Mouse (Mus musculus) midbrain, embryonic 15.5 days (tissue): Measurements from ENCODE around the gene Rab13. TPM values are rescaled to one million over a fixed set of nuclear protein-coding genes. Genes with fewer than 3 reads are reported as not detected.
"Not testable (repeated sequence)": the region's sequence is repeated elsewhere in the genome, so short reads cannot be mapped to it uniquely, and the experiment has no call there.

ENCODE experiments used
- ATAC-seq: fragments of 200-750 bp; cut with Nextera tagmentation; replicated peaks from 2 replicates; pipeline ENCODE4 v1.8.0; 2017; ENCODE audit warnings: moderate TSS enrichment
- H3K27ac ChIP-seq: fragments of 300-500 bp; sonication (generic); 2 replicates; pipeline ENCODE4 v1.5.1; 2015; ENCODE audit warnings: mild to moderate bottlenecking, inconsistent platforms
- H3K27me3 ChIP-seq: fragments of 300-500 bp; sonication (generic); replicated peaks from 2 replicates; pipeline ENCODE4 v1.6.1; 2015; ENCODE audit warnings: inconsistent platforms
- H3K36me3 ChIP-seq: fragments of 300-500 bp; sonication (generic); replicated peaks from 2 replicates; pipeline ENCODE4 v1.6.1; 2015; ENCODE audit warnings: inconsistent platforms
- H3K4me1 ChIP-seq: fragments of 300-500 bp; sonication (generic); 2 replicates; pipeline ENCODE4 v1.6.1; 2015; ENCODE audit warnings: inconsistent platforms
- H3K4me2 ChIP-seq: fragments of 300-500 bp; sonication (generic); 2 replicates; pipeline ENCODE4 v1.6.1; 2015; ENCODE audit warnings: inconsistent platforms, mild to moderate bottlenecking, moderate library complexity
- H3K4me3 ChIP-seq: fragments of 300-500 bp; sonication (generic); 2 replicates; pipeline ENCODE4 v1.5.1; 2015; ENCODE audit warnings: mild to moderate bottlenecking, inconsistent platforms
- H3K9ac ChIP-seq: fragments of 300-500 bp; sonication (generic); 2 replicates; pipeline ENCODE4 v1.6.1; 2015; ENCODE audit warnings: mild to moderate bottlenecking, inconsistent platforms
- H3K9me3 ChIP-seq: fragments of 300-500 bp; sonication (generic); 2 replicates; pipeline ENCODE4 v1.6.1; 2016; ENCODE audit warnings: inconsistent platforms
- WGBS: fragments of 180-500 bp; shearing (Covaris S2); methylation state at CpG from one replicate; pipeline ENCODE4 v1.1.7; 2015; ENCODE audit warnings: mixed read lengths; 5-methylcytosine and 5-hydroxymethylcytosine counted together
- polyA plus RNA-seq: library from polyadenylated mRNA; unstranded; fragments of >200 nt; fragmentation: Nextera tagmentation; extraction: Ambion mirVana; gene quantifications from 2 replicates; pipeline ENCODE4 v1.2.1, GENCODE M21; 2015

Rab13 gene
- polyA plus RNA-seq, 1 experiment from 2014 or later, result 26.0 TPM

- 72% methylated on average over 1 of the region's 1 CpGs for WGBS
- peaks cover 12% of the 10 kb centered on the region for H3K36me3 ChIP-seq
- H3K4me3 ChIP-seq, result peak overlapping the region; percentile 95; the same call in 1 of the 2 replicates
These were observed 39.7 kb downstream of the Rab13 start for GRCm38 (mm10) chr3:90253174-90253573.

GRCm38 (mm10) chr3:90253653-90254418, 40.3 kb downstream of the Rab13 start, which contains the start of gene Crtc2:
Gene Crtc2, plus strand, starts transcription at chr3:90254163.
- Histone ChIP-seq H3K9ac (peak within 1 kb of the TSS; percentile 96), H3K4me1 (peaks cover 27% of the 10 kb centered on the region), H3K36me3 (peaks cover 18% of the 10 kb centered on the region), H3K9me3 (no peaks in the 10 kb centered on the region), H3K27me3 (no peaks in the 10 kb centered on the region), H3K4me2 (peak within 1 kb of the TSS; percentile 89), H3K27ac (peak within 1 kb of the TSS; percentile 80), H3K4me3 (peak within 1 kb of the TSS; percentile 95)
- peak; percentile 97 for ATAC-seq
- WGBS, result under 1% methylated on average over 40 of the region's 40 CpGs

More at GRCm38 (mm10) chr3:90253174-90253573, 39.7 kb downstream of the Rab13 start:
- not testable (repeated sequence) for H3K27me3 ChIP-seq, H3K9me3 ChIP-seq, H3K27ac ChIP-seq, H3K9ac ChIP-seq
- 0 out of 2 replicates have a peak, but pooled peaks have one; percentile 1 for ATAC-seq
- H3K4me2 ChIP-seq, result peak overlapping the region; percentile 89
- H3K4me1 ChIP-seq, result peaks cover 32% of the 10 kb centered on the region

GRCm38 (mm10) chr3:90254419-90255193, 41.1 kb downstream of the Rab13 start:
- peak overlapping the region; percentile 89 for H3K4me2 ChIP-seq
- peak overlapping the region; percentile 96 for H3K9ac ChIP-seq
- peak overlapping the region; percentile 80 for H3K27ac ChIP-seq
- H3K4me1 ChIP-seq, result peaks cover 21% of the 10 kb centered on the region
- peaks cover 26% of the 10 kb centered on the region for H3K36me3 ChIP-seq
- 1% methylated on average over 41 of the region's 41 CpGs for WGBS
- ATAC-seq, result peak; percentile 65
- no peaks in the 10 kb centered on the region for H3K9me3 ChIP-seq
- H3K27me3 ChIP-seq, result no peaks in the 10 kb centered on the region
- H3K4me3 ChIP-seq, result peak overlapping the region; percentile 95

GRCm38 (mm10) chr3:90255194-90255565, 41.7 kb downstream of the Rab13 start:
- H3K36me3 ChIP-seq, result peaks cover 31% of the 10 kb centered on the region
- H3K27me3 ChIP-seq, result no peaks in the 10 kb centered on the region
- peak overlapping the region; percentile 89 for H3K4me2 ChIP-seq
- H3K4me1 ChIP-seq, result peaks cover 20% of the 10 kb centered on the region
- no peaks in the 10 kb centered on the region for H3K9me3 ChIP-seq
- H3K9ac ChIP-seq, result peak overlapping the region; percentile 96
- ATAC-seq, result no peak
- WGBS, result 23% methylated on average over 2 of the region's 2 CpGs
- peak overlapping the region; percentile 95 for H3K4me3 ChIP-seq
- H3K27ac ChIP-seq, result no peak overlapping the region; the same call in 1 of the 2 replicates

GRCm38 (mm10) chr3:90255784-90256353, 42.4 kb downstream of the Rab13 start:
- H3K4me3 ChIP-seq, result no peak overlapping the region

GRCm38 (mm10) chr3:90256731-90257530, 43.4 kb downstream of the Rab13 start:
- no peak overlapping the region for H3K4me2 ChIP-seq
- H3K4me1 ChIP-seq, result peaks cover 20% of the 10 kb centered on the region
- WGBS, result 92% methylated on average over 19 of the region's 19 CpGs
- ATAC-seq, result no peak
- H3K36me3 ChIP-seq, result peaks cover 45% of the 10 kb centered on the region
- no peaks in the 10 kb centered on the region for H3K9me3 ChIP-seq
- no peak overlapping the region for H3K9ac ChIP-seq
- H3K27me3 ChIP-seq, result no peaks in the 10 kb centered on the region
- H3K27ac ChIP-seq, result no peak overlapping the region
- no peak overlapping the region for H3K4me3 ChIP-seq

More at GRCm38 (mm10) chr3:90255784-90256353, 42.4 kb downstream of the Rab13 start:
- Histone ChIP-seq H3K27me3 (no peaks in the 10 kb centered on the region), H3K4me2 (no peak overlapping the region), H3K9me3 (no peaks in the 10 kb centered on the region), H3K4me1 (peaks cover 20% of the 10 kb centered on the region), H3K9ac (no peak overlapping the region), H3K36me3 (peaks cover 38% of the 10 kb centered on the region), H3K27ac (no peak overlapping the region)
- 94% methylated on average over 14 of the region's 14 CpGs for WGBS
- ATAC-seq, result no peak

GRCm38 (mm10) chr3:90258521-90258920, 45.0 kb downstream of the Rab13 start:
- no peak overlapping the region for H3K9ac ChIP-seq
- 95% methylated on average over 4 of the region's 4 CpGs for WGBS

GRCm38 (mm10) chr3:90263121-90263771, 49.8 kb downstream of the Rab13 start:
- Histone ChIP-seq H3K27me3 (no peaks in the 10 kb centered on the region), H3K36me3 (peaks cover 51% of the 10 kb centered on the region), H3K27ac (no peak overlapping the region), H3K9ac (no peak overlapping the region), H3K4me1 (peaks cover 14% of the 10 kb centered on the region), H3K9me3 (no peaks in the 10 kb centered on the region), H3K4me2 (no peak overlapping the region), H3K4me3 (no peak overlapping the region)
- 94% methylated on average over 5 of the region's 5 CpGs for WGBS
- ATAC-seq, result no peak

More at GRCm38 (mm10) chr3:90258521-90258920, 45.0 kb downstream of the Rab13 start:
- peaks cover 20% of the 10 kb centered on the region for H3K4me1 ChIP-seq
- no peak overlapping the region for H3K4me2 ChIP-seq
- no peak overlapping the region for H3K4me3 ChIP-seq
- H3K36me3 ChIP-seq, result peaks cover 60% of the 10 kb centered on the region
- no peaks in the 10 kb centered on the region for H3K27me3 ChIP-seq
- no peak overlapping the region for H3K27ac ChIP-seq
- ATAC-seq, result no peak
- H3K9me3 ChIP-seq, result no peaks in the 10 kb centered on the region

GRCm38 (mm10) chr3:90264687-90265033, 51.2 kb downstream of the Rab13 start:
- Histone ChIP-seq H3K27ac (peak overlapping the region; percentile 95), H3K36me3 (peaks cover 37% of the 10 kb centered on the region), H3K27me3 (no peaks in the 10 kb centered on the region), H3K4me2 (peak overlapping the region; percentile 78), H3K4me1 (peaks cover 14% of the 10 kb centered on the region), H3K9ac (0 out of 2 replicates have a peak overlapping the region, but pooled peaks have one; percentile 85), H3K4me3 (peak overlapping the region; percentile 82), H3K9me3 (no peaks in the 10 kb centered on the region)
- 38% methylated on average over 10 of the region's 10 CpGs for WGBS
- no peak for ATAC-seq

- Histone ChIP-seq H3K27me3 (no peaks in the 10 kb centered on the region), H3K9me3 (no peaks in the 10 kb centered on the region), H3K36me3 (peaks cover 32% of the 10 kb centered on the region), H3K4me3 (peak within 1 kb of the TSS; percentile 82), H3K4me2 (peak within 1 kb of the TSS; percentile 78), H3K27ac (peak within 1 kb of the TSS; percentile 95), H3K4me1 (peaks cover 14% of the 10 kb centered on the region), H3K9ac (peak within 1 kb of the TSS; percentile 85)
- WGBS, result under 1% methylated on average over 60 of the region's 87 CpGs
- peak; percentile 89 for ATAC-seq
These were observed 51.8 kb downstream of the Rab13 start, which contains the start of gene Dennd4b for GRCm38 (mm10) chr3:90265034-90265931. Gene Dennd4b, plus strand, starts transcription at chr3:90265185.
